Mouse (Mus musculus): ENCODE results near the gene Rhbdd3.

DNA sequence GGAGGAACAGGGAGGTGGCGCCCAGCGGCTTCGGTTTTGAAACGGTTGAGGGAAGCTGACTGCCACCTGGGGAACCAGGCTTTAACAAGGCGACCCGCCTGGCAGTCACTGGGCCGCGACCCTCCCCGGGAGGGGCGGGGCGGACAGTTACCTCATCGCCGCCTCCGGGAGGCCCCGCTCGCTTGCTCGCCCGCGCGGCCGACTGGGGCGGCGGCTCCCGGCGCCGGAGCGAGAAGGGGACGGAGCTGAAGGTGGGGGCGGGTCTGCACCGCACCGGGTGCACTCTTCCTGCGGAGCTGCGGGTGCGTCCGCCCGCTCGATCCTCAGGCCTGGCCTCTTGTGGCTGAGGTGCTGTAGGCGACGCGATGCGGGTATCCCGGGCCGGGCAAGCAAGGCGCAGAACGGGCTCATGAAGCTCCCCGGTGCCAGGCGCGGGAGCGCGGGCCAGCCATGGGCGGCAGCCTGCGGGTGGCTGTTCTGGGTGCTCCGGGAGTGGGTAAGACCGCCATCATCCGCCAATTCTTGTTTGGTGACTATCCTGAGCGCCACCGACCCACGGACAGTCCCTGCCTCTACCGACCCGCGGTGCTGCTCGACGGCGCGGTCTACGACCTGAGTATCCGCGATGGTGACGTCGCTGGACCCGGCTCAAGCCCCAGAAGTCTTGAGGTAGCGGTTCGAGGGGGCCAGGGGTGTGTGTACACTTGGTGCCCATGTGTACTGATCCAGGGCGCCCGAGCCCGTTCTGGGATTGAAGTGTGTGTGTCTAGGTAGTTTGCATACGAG, 40.7 kb upstream of the Rhbdd3 start, which contains the start of gene Rasl10a:
- TF ChIP-seq POLR2A (IDR thresholded peaks at IDR 0.05; ENCODE audit: extremely low read depth, insufficient read depth, low read length) (no peak), CTCF (IDR thresholded peaks at IDR 0.05; ENCODE audit: extremely low read depth, insufficient read depth, low read length) (no peak)

Measured in cortical plate, adult 2 months (tissue).